8 mouse cellular contexts compared by ENCODE assay signal in the genomic region with DNA sequence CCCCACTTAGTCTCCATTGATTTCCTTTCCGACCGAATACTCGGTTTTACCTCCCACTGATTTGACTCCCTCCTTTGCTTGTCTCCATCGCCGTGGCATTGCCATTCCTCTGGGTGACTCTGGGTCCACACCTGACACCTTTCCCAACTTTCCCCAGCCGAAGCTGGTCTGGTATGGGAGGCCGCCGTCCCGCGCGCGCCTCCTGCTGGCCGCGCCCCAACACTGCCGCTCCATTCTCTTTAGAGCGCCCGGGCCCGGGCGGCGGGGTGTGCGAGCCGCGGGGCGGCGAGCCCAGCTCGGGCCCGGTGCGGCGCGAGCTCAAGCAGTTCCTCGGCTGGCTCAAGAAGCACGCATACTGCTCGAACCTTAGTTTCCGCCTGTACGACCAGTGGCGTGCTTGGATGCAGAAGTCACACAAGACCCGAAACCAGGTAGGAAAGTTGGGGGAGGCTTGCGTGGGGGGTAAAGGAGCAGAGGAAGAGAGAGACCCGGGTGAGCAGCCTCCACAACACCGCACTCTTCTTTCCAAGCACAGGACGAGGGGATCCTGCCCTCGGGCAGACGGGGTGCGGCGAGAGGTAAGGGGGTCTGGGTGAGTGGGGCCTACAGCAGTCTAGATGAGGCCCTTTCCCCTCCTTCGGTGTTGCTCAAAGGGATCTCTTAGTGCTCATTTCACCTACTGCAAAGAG. TPM values are rescaled to one million over a fixed set of nuclear protein-coding genes. Genes with fewer than 3 reads are reported as not detected.
A peak's percentile ranks its signal among the peaks of the same experiment; 100 is the strongest.
DNase-seq lines count a peak whose midpoint lies in the region; ATAC-seq lines count a peak whose summit lies in the region.

No protein-coding gene starts in this region.

- H3K9ac ChIP-seq in liver, embryonic 13.5 days: peak overlapping the region; percentile 62
- H3K9ac ChIP-seq in neural tube, embryonic 13.5 days: 0 out of 2 replicates have a peak overlapping the region, but pooled peaks have one; percentile 4

- 18% methylated on average over 46 of the region's 46 CpGs for WGBS in liver, embryonic 13.5 days (ENCODE audit: insufficient replicate concordance)
- 13% methylated on average over 46 of the region's 46 CpGs for WGBS in neural tube, embryonic 13.5 days

- 0 out of 2 replicates have a peak overlapping the region, but pooled peaks have one; percentile 2 for H3K4me3 ChIP-seq in liver, embryonic 13.5 days (replicated peaks)
- no peak overlapping the region for H3K4me3 ChIP-seq in neural tube, embryonic 13.5 days

- H3K4me1 ChIP-seq in liver, embryonic 13.5 days (replicated peaks): peaks cover 94% of the 10 kb centered on the region
- H3K4me1 ChIP-seq in neural tube, embryonic 13.5 days (replicated peaks): peaks cover 59% of the 10 kb centered on the region

- H3K9me3 ChIP-seq in liver, embryonic 13.5 days (replicated peaks): no peaks in the 10 kb centered on the region
- no peaks in the 10 kb centered on the region for H3K9me3 ChIP-seq in neural tube, embryonic 13.5 days

- DNase-seq in urinary bladder, adult 18-20 months (ENCODE audit: low spot score in 2 of 2): peak; percentile 45 to 51
- no peak for DNase-seq in urinary bladder, postnatal 10 days (ENCODE audit: low spot score)
- DNase-seq in cerebellum, adult 9-11 months: peak; percentile 78
- peak; percentile 47 to 63 for DNase-seq in gastrocnemius, adult 8-10 months (ENCODE audit: low spot score in 2 of 2)
- DNase-seq in induced T-regulatory cell, adult 2 months (ENCODE audit: low read depth): peak; percentile 79
- DNase-seq in liver, embryonic 13.5 days: peak; percentile 59
- DNase-seq in thymus, postnatal 36 days: peak; percentile 60 to 64

- H3K36me3 ChIP-seq in liver, embryonic 13.5 days: peaks cover 17% of the 10 kb centered on the region
- peaks cover 13% of the 10 kb centered on the region for H3K36me3 ChIP-seq in neural tube, embryonic 13.5 days

- peaks cover 55% of the 10 kb centered on the region for H3K27me3 ChIP-seq in liver, embryonic 13.5 days
- peaks cover 60% of the 10 kb centered on the region for H3K27me3 ChIP-seq in neural tube, embryonic 13.5 days

- no peak for ATAC-seq in liver, embryonic 13.5 days (ENCODE audit: low read depth)
- ATAC-seq in neural tube, embryonic 13.5 days (ENCODE audit: low read depth): no peak

- peak overlapping the region; percentile 72 for H3K4me2 ChIP-seq in liver, embryonic 13.5 days
- H3K4me2 ChIP-seq in neural tube, embryonic 13.5 days: peak overlapping the region; percentile 2; the same call in 1 of the 2 replicates

- H3K27ac ChIP-seq in liver, embryonic 13.5 days: peak overlapping the region; percentile 21; the same call in 1 of the 2 replicates
- no peak overlapping the region for H3K27ac ChIP-seq in neural tube, embryonic 13.5 days (replicated peaks)

RNA-seq across cellular contexts. Expression of a gene that starts 3.3 kb away (rescaled TPM):
- total RNA-seq in gastrocnemius, adult 8-10 months (2022): 100 to 1,000 TPM; 175 to 196 (median 181) TPM
- polyA plus RNA-seq in liver, embryonic 13.5 days (2015; fragmentation: Nextera tagmentation; extraction: Ambion mirVana): 81.2 and 82.3 TPM in 2 replicates
- polyA plus RNA-seq in neural tube, embryonic 13.5 days (2015; fragmentation: Nextera tagmentation; extraction: Ambion mirVana): 143 and 153 TPM in 2 replicates

RNA-seq across cellular contexts. Expression of a gene that starts 7.4 kb away (rescaled TPM):
- total RNA-seq in gastrocnemius, adult 8-10 months (2022): 100 to 1,000 TPM; 794 to 918 (median 839) TPM
- polyA plus RNA-seq in liver, embryonic 13.5 days (2015; fragmentation: Nextera tagmentation; extraction: Ambion mirVana): 736 and 758 TPM in 2 replicates
- polyA plus RNA-seq in neural tube, embryonic 13.5 days (2015; fragmentation: Nextera tagmentation; extraction: Ambion mirVana): 787 and 800 TPM in 2 replicates

RNA-seq across cellular contexts. Expression of a gene that starts 10.2 kb away (rescaled TPM):
- 1 to 10 TPM; 1.1 to 2.5 (median 2.3) TPM for total RNA-seq in gastrocnemius, adult 8-10 months (2022)
- polyA plus RNA-seq in liver, embryonic 13.5 days (2015; fragmentation: Nextera tagmentation; extraction: Ambion mirVana): 3.2 and 3.6 TPM in 2 replicates
- polyA plus RNA-seq in neural tube, embryonic 13.5 days (2015; fragmentation: Nextera tagmentation; extraction: Ambion mirVana): 3.6 and 4.6 TPM in 2 replicates

RNA-seq across cellular contexts. Expression of a gene that starts 16.0 kb away (rescaled TPM):
- not detected for total RNA-seq in gastrocnemius, adult 8-10 months (2022)
- 0.14 and 0.33 TPM in 2 replicates for polyA plus RNA-seq in liver, embryonic 13.5 days (2015; fragmentation: Nextera tagmentation; extraction: Ambion mirVana)
- 78.4 and 89.7 TPM in 2 replicates for polyA plus RNA-seq in neural tube, embryonic 13.5 days (2015; fragmentation: Nextera tagmentation; extraction: Ambion mirVana)

RNA-seq across cellular contexts. Expression of a gene that starts 24.3 kb away (rescaled TPM):
- total RNA-seq in gastrocnemius, adult 8-10 months (2022): 100 to 1,000 TPM; 113 to 123 (median 120) TPM
- polyA plus RNA-seq in liver, embryonic 13.5 days (2015; fragmentation: Nextera tagmentation; extraction: Ambion mirVana): 177 and 182 TPM in 2 replicates
- 347 and 358 TPM in 2 replicates for polyA plus RNA-seq in neural tube, embryonic 13.5 days (2015; fragmentation: Nextera tagmentation; extraction: Ambion mirVana)
